Mouse (Mus musculus) brain, embryonic 18.5 days (tissue): ENCODE data around the gene Faah.

Experiments used
- DNase-seq: peaks from one replicate; pipeline ENCODE4 v3.0.0-alpha.2; 2012; ENCODE audit warnings: low read depth, low spot score

Faah gene

GRCm38 (mm10) chr4:115943669-115944314, 73.9 kb downstream of the Faah start:
- DNase-seq = no peak

- no peak for DNase-seq
These were observed 76.4 kb downstream of the Faah start for GRCm38 (mm10) chr4:115941242-115941820.

- no peak for DNase-seq
These were observed 77.0 kb downstream of the Faah start for GRCm38 (mm10) chr4:115940681-115941080.

- no peak for DNase-seq
These were observed 78.2 kb downstream of the Faah start, which contains the start of gene Dmbx1 for GRCm38 (mm10) chr4:115939295-115940102. TSS of gene Dmbx1 (minus strand) at chr4:115939926.

GRCm38 (mm10) chr4:115938276-115939160, 79.2 kb downstream of the Faah start:
- DNase-seq = no peak

GRCm38 (mm10) chr4:115937061-115937976, 80.4 kb downstream of the Faah start:
- no peak for DNase-seq

- DNase-seq = no peak
These were observed 81.1 kb downstream of the Faah start for GRCm38 (mm10) chr4:115936646-115937045.

- no peak for DNase-seq
These were observed 81.7 kb downstream of the Faah start for GRCm38 (mm10) chr4:115935835-115936581.

- DNase-seq = no peak
These were observed 86.1 kb downstream of the Faah start for GRCm38 (mm10) chr4:115931556-115932088.

GRCm38 (mm10) chr4:115927637-115928036, 90.1 kb downstream of the Faah start:
- DNase-seq = no peak

GRCm38 (mm10) chr4:115923262-115923880, 94.4 kb downstream of the Faah start:
- no peak for DNase-seq

- no peak for DNase-seq
These were observed 95.0 kb downstream of the Faah start for GRCm38 (mm10) chr4:115922688-115923087.

GRCm38 (mm10) chr4:115919911-115920310, 97.8 kb downstream of the Faah start:
- DNase-seq = no peak
